Mouse (Mus musculus): ENCODE measurements around the gene Arhgap23.

Gene Arhgap23

GRCm38 (mm10) chr11:97415330-97415711 lies at the start of gene Arhgap23:
Arhgap23 (plus strand) TSS chr11:97415533.
- peak; percentile 98 for DNase-seq

GRCm38 (mm10) chr11:97365556-97365955 lies 49.8 kb upstream of the Arhgap23 start:
- no peak for DNase-seq

DNA sequence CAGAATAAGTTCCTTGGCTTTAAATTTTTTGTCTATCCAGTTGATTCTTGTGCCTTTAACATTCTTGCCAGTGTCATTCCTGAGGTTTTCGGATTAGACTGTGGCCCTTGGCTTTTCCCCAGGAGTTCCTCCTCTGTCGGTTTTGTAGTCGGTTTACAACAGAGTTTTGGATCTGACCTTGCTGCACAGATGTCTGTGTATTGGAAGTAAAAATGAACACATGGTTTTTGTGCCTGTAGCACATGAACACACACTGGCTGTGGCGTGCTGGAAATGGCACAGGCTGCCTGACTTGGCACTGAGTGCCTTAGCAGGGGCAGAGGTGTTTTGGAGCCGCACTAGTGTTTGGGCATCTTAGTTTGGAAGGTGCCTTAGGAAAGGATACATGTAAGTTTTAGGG lies 46.8 kb upstream of the Arhgap23 start:
- no peak for DNase-seq

GRCm38 (mm10) chr11:97370329-97371091 lies 44.8 kb upstream of the Arhgap23 start:
- DNase-seq = peak; percentile 89

GRCm38 (mm10) chr11:97372159-97372864 lies 43.0 kb upstream of the Arhgap23 start:
- DNase-seq = no peak

GRCm38 (mm10) chr11:97373402-97373801 lies 41.9 kb upstream of the Arhgap23 start:
- DNase-seq = no peak

DNA sequence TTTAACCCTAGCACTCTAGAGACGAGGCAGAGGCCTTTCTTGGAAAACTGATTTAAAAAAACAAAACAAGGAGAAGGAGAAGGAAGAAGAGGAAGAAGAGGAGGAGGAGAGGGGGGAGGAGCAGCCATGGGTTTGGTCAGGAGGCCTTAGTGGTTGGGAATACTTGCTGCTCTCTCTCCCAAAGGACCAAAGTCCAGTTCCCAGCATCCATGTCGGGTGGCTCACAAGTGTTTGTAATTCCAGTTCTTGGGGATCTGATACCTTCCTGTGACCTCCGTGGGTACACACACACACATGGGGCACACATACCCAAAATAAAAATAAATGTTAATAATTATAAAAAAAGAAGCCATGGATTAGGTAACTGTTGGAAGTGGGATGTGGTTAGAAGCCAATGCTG lies 35.3 kb upstream of the Arhgap23 start:
- DNase-seq = no peak

- no peak for DNase-seq
Measured at GRCm38 (mm10) chr11:97383017-97383416, 32.3 kb upstream of the Arhgap23 start.

DNA sequence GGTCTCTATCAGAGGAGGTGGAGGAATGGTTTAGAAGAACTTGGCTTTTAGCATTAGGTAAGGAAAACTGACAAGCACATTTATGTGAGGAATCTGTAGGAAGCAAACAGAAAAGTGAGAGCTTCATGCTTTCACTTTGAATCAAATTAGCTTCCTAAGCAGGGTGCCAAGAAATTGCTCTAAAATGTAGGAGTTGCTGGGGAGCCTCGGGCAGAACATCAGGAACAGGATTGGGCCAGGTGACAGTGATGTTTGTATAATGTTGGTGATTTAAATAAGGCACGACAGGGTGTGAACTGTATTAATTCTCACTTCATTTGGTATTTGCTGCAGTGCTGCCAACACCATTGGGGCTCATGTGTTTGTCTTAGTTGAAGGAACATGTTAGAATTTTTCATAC lies 31.6 kb upstream of the Arhgap23 start:
- no peak for DNase-seq

- peak; percentile 68 for DNase-seq
Measured at GRCm38 (mm10) chr11:97387811-97388210, 27.5 kb upstream of the Arhgap23 start.

DNA sequence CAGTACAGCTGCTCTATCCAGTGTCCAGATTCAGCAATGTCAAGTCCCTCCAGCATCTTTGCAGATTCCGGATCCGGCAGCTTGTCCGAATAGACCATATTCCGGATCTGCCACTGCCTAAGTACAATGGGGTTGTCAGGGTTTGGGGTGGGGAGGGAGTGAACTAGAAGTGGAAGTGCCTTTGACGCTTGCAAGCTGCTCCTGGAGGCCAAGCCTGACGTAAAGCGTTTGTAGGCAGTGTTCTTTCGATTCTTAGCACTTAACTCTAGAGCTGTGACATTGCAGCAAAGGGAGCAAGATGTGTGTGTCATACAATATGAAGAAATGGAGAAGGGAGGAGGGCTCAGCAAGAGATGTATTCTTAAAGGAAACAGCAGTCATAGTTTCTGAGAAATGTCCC lies 26.2 kb upstream of the Arhgap23 start:
- DNase-seq = peak; percentile 66

GRCm38 (mm10) chr11:97393658-97394057 lies 21.7 kb upstream of the Arhgap23 start:
- DNase-seq = no peak

- DNase-seq = peak; percentile 95
Measured at GRCm38 (mm10) chr11:97394146-97394545, 21.2 kb upstream of the Arhgap23 start.

- peak; percentile 81 for DNase-seq
Measured at GRCm38 (mm10) chr11:97398506-97398905, 16.8 kb upstream of the Arhgap23 start.

DNA sequence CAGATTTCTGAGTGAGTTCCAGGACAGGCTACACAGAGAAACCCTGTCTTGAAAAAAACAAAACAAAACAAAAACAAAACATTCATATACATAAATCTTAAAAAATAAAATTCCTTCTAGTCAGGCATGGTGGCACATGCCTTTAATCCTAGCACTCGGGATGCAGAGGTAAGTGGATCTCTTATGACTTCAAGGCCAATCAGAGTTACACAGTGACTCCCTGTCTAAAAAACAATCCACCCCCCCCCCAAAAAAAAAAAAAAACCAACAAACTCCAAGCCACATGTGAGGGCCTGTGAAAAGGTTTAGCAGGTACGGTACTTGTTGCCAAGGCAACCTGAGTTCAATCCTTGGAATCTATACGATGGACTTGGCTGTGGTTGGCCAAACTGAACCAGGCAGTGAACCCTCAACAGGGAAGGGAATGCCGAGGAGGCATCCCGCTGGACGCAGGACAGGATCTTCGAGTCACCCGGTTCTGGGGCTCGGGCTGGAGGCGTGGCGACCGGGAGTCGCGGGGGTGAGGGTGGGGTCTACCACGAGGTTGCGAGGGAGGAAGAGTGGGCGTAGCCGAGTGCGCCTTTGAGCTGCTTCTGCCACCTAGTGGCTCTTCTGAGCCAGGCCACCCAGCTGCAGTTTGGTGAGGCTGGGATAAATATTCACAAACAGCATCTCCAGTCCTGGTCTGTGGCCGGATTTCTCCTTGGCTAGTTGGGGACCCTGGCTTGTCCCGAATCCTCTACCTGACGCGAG lies 15.2 kb upstream of the Arhgap23 start:
- peak; percentile 99 for DNase-seq

GRCm38 (mm10) chr11:97401082-97401481 lies 14.3 kb upstream of the Arhgap23 start:
- peak; percentile 95 for DNase-seq

- DNase-seq = peak; percentile 83
Measured at GRCm38 (mm10) chr11:97401686-97402435, 13.5 kb upstream of the Arhgap23 start.

- DNase-seq = peak; percentile 90
Measured at GRCm38 (mm10) chr11:97402746-97403145, 12.6 kb upstream of the Arhgap23 start.

DNA sequence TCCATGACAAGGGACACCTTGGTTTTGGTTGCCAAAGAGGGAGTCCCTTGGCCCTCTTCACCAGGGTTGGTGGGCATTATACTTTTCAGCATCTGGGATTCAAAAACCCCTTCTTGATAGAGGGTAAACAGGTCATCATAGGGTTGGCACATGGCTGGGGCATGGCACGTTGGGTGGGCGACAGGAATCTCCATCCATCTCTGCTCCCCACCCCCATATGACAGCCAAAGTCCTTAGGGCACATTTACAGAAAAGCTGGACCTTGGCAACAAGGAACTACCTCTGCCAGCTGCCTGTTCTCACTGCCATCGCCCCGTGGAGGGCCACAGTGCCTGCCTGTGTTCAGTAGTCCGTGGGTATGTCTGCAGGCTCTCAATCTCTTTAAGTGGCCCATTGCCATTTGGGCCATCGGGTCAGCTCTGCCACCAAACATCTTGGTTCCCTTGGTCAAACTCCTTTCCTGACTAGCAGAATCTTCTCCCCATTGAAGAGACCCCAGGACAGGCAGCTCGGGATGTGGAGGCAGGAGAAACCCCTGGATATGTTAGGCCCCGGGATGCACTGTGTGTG lies 11.6 kb upstream of the Arhgap23 start:
- peak; percentile 94 for DNase-seq

- DNase-seq = peak; percentile 96
Measured at GRCm38 (mm10) chr11:97404184-97404760, 11.1 kb upstream of the Arhgap23 start.

DNA sequence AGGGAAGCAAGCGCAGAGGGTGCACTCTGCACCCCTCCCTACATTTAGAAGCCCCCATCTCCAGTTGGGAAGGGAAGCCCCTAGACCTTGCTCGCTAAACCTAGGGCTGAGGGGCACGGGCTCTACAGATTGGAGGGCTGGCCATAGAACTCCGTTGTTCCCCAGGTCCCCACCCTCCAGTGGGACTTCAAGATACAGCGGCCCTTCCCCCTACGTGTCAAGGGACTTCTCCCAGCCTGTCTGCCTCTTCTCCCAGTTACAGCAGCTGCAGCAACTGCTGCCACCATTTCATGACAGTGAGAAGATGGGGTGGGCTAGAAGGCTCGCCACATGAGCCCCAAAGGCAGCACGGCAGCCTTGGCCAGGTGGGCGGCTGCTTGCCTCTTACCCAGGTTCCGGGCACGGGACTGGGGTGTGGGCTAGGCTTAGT lies 10.6 kb upstream of the Arhgap23 start:
- peak; percentile 95 for DNase-seq
